Mouse (Mus musculus) midbrain, embryonic 10.5 days (tissue): ENCODE measurements at regions not wholly inside any gene's neighbourhood (a gene's known extent, or its start where the extent isn't known, plus 50 kb on each side); places are given as distances from the start of the nearest gene placed in this dataset.
"Not testable (repeated sequence)": the region's sequence is repeated elsewhere in the genome, so short reads cannot be mapped to it uniquely, and the experiment has no call there.

ENCODE experiments used
- DNase-seq: peaks from one replicate; pipeline ENCODE4 v3.0.0-alpha.2; 2017; ENCODE audit warnings: low spot score
- H3K27ac ChIP-seq: fragments of 300-500 bp; sonication (generic); replicated peaks from 2 replicates; pipeline ENCODE4 v1.5.1; 2016; ENCODE audit warnings: mild to moderate bottlenecking
- H3K27me3 ChIP-seq: fragments of 300-500 bp; sonication (generic); 2 replicates; pipeline ENCODE4 v1.6.1; 2016; ENCODE audit warnings: low read depth, mild to moderate bottlenecking; ENCODE audit not compliant: poor library complexity, severe bottlenecking
- H3K36me3 ChIP-seq: fragments of 300-500 bp; sonication (generic); 2 replicates; pipeline ENCODE4 v1.6.1; 2016; ENCODE audit warnings: mild to moderate bottlenecking, moderate library complexity
- H3K4me1 ChIP-seq: fragments of 300-500 bp; sonication (generic); 2 replicates; pipeline ENCODE4 v1.6.1; 2016
- H3K4me3 ChIP-seq: fragments of 300-500 bp; sonication (generic); 2 replicates; pipeline ENCODE4 v1.5.1; 2016; ENCODE audit warnings: mild to moderate bottlenecking, moderate library complexity
- H3K9me3 ChIP-seq: fragments of 300-500 bp; sonication (generic); replicated peaks from 2 replicates; pipeline ENCODE4 v1.6.1; 2016; ENCODE audit warnings: mild to moderate bottlenecking
- WGBS: fragments of 180-500 bp; shearing (Covaris S2); methylation state at CpG from one replicate; pipeline ENCODE4 v1.1.7; 2016; 5-methylcytosine and 5-hydroxymethylcytosine counted together

- no peak overlapping the region for H3K27ac ChIP-seq
- DNase-seq, result no peak
- WGBS, result 86% methylated on average over 10 of the region's 10 CpGs
- H3K27me3 ChIP-seq, result no peaks in the 10 kb centered on the region
- H3K9me3 ChIP-seq, result no peaks in the 10 kb centered on the region
- no peak overlapping the region for H3K4me3 ChIP-seq
- H3K4me1 ChIP-seq, result peaks cover 14% of the 10 kb centered on the region
- no peaks in the 10 kb centered on the region for H3K36me3 ChIP-seq
These were observed 122.8 kb downstream of the Gm5426 start for GRCm38 (mm10) chr10:96259242-96259641.

GRCm38 (mm10) chr10:96259648-96260047 is 123.2 kb downstream of the Gm5426 start:
- H3K27ac ChIP-seq, result no peak overlapping the region
- no peak for DNase-seq
- 93% methylated on average over 8 of the region's 8 CpGs for WGBS
- no peak overlapping the region for H3K4me3 ChIP-seq
- peaks cover 18% of the 10 kb centered on the region for H3K4me1 ChIP-seq
- no peaks in the 10 kb centered on the region for H3K9me3 ChIP-seq
- no peaks in the 10 kb centered on the region for H3K36me3 ChIP-seq
- no peaks in the 10 kb centered on the region for H3K27me3 ChIP-seq

GRCm38 (mm10) chr10:96263544-96263943 is 127.1 kb downstream of the Gm5426 start:
- Histone ChIP-seq H3K4me1 (peaks cover 32% of the 10 kb centered on the region), H3K36me3 (no peaks in the 10 kb centered on the region), H3K9me3 (no peaks in the 10 kb centered on the region), H3K4me3 (no peak overlapping the region), H3K27me3 (no peaks in the 10 kb centered on the region), H3K27ac (peak overlapping the region; percentile 46; the same call in 1 of the 2 replicates)
- no peak for DNase-seq
- WGBS, result 23% methylated on average over 7 of the region's 7 CpGs

GRCm38 (mm10) chr10:96264433-96264832 is 128.0 kb downstream of the Gm5426 start:
- no peaks in the 10 kb centered on the region for H3K36me3 ChIP-seq
- WGBS, result 49% methylated on average over 5 of the region's 5 CpGs
- peaks cover 32% of the 10 kb centered on the region for H3K4me1 ChIP-seq
- H3K4me3 ChIP-seq, result no peak overlapping the region
- H3K9me3 ChIP-seq, result no peaks in the 10 kb centered on the region
- H3K27ac ChIP-seq, result peak overlapping the region; percentile 46
- H3K27me3 ChIP-seq, result no peaks in the 10 kb centered on the region
- no peak for DNase-seq

GRCm38 (mm10) chr10:96264866-96265265 is 128.5 kb downstream of the Gm5426 start:
- H3K9me3 ChIP-seq, result no peaks in the 10 kb centered on the region
- no peaks in the 10 kb centered on the region for H3K36me3 ChIP-seq
- peaks cover 32% of the 10 kb centered on the region for H3K4me1 ChIP-seq
- H3K27me3 ChIP-seq, result no peaks in the 10 kb centered on the region
- H3K4me3 ChIP-seq, result no peak overlapping the region
- 80% methylated on average over 4 of the region's 4 CpGs for WGBS
- no peak for DNase-seq
- H3K27ac ChIP-seq, result peak overlapping the region; percentile 58; the same call in 1 of the 2 replicates

GRCm38 (mm10) chr10:96266100-96266735 is 129.8 kb downstream of the Gm5426 start:
- WGBS, result 82% methylated on average over 9 of the region's 9 CpGs
- DNase-seq, result no peak
- no peaks in the 10 kb centered on the region for H3K9me3 ChIP-seq
- H3K27ac ChIP-seq, result no peak overlapping the region
- no peaks in the 10 kb centered on the region for H3K36me3 ChIP-seq
- H3K4me3 ChIP-seq, result no peak overlapping the region
- peaks cover 32% of the 10 kb centered on the region for H3K4me1 ChIP-seq
- H3K27me3 ChIP-seq, result no peaks in the 10 kb centered on the region

GRCm38 (mm10) chr10:96267603-96268002 is 131.2 kb downstream of the Gm5426 start:
- no peak overlapping the region for H3K27ac ChIP-seq
- DNase-seq, result no peak
- no peaks in the 10 kb centered on the region for H3K36me3 ChIP-seq
- no peaks in the 10 kb centered on the region for H3K9me3 ChIP-seq
- H3K27me3 ChIP-seq, result no peaks in the 10 kb centered on the region
- no peak overlapping the region for H3K4me3 ChIP-seq
- WGBS, result 85% methylated on average over 4 of the region's 4 CpGs
- H3K4me1 ChIP-seq, result peaks cover 32% of the 10 kb centered on the region

- no peak for DNase-seq
- Histone ChIP-seq H3K4me3 (no peak overlapping the region), H3K36me3 (no peaks in the 10 kb centered on the region), H3K9me3 (no peaks in the 10 kb centered on the region), H3K27ac (no peak overlapping the region), H3K27me3 (no peaks in the 10 kb centered on the region), H3K4me1 (no peaks in the 10 kb centered on the region)
- WGBS, result 82% methylated on average over 7 of the region's 7 CpGs
These were observed 137.4 kb downstream of the Gm5426 start for GRCm38 (mm10) chr10:96273607-96274365.

GRCm38 (mm10) chr10:96280149-96280548 is 143.7 kb downstream of the Gm5426 start:
- 87% methylated on average over 6 of the region's 6 CpGs for WGBS
- Histone ChIP-seq H3K4me3 (no peak overlapping the region), H3K27me3 (no peaks in the 10 kb centered on the region), H3K36me3 (no peaks in the 10 kb centered on the region), H3K4me1 (no peaks in the 10 kb centered on the region), H3K27ac (no peak overlapping the region), H3K9me3 (no peaks in the 10 kb centered on the region)
- DNase-seq, result no peak

- no peak overlapping the region for H3K27ac ChIP-seq
- no peaks in the 10 kb centered on the region for H3K27me3 ChIP-seq
- no peak overlapping the region for H3K4me3 ChIP-seq
- no peaks in the 10 kb centered on the region for H3K4me1 ChIP-seq
- WGBS, result 85% methylated on average over 10 of the region's 10 CpGs
- H3K36me3 ChIP-seq, result no peaks in the 10 kb centered on the region
- H3K9me3 ChIP-seq, result no peaks in the 10 kb centered on the region
- DNase-seq, result no peak
These were observed 149.1 kb downstream of the Gm5426 start for GRCm38 (mm10) chr10:96285407-96286093.

- no peaks in the 10 kb centered on the region for H3K36me3 ChIP-seq
- no peak overlapping the region for H3K27ac ChIP-seq
- WGBS, result 87% methylated on average over 2 of the region's 2 CpGs
- no peak for DNase-seq
- no peak overlapping the region for H3K4me3 ChIP-seq
- no peaks in the 10 kb centered on the region for H3K27me3 ChIP-seq
- no peaks in the 10 kb centered on the region for H3K9me3 ChIP-seq
- H3K4me1 ChIP-seq, result no peaks in the 10 kb centered on the region
These were observed 149.7 kb downstream of the Gm5426 start for GRCm38 (mm10) chr10:96286094-96286485.

GRCm38 (mm10) chr10:96289005-96289404 is 152.6 kb downstream of the Gm5426 start:
- H3K27ac ChIP-seq, H3K4me3 ChIP-seq, DNase-seq, H3K36me3 ChIP-seq, H3K27me3 ChIP-seq, H3K9me3 ChIP-seq, H3K4me1 ChIP-seq: not testable (repeated sequence)

- Histone ChIP-seq H3K36me3 (no peaks in the 10 kb centered on the region), H3K9me3 (no peaks in the 10 kb centered on the region), H3K27ac (no peak overlapping the region), H3K4me1 (no peaks in the 10 kb centered on the region), H3K27me3 (no peaks in the 10 kb centered on the region), H3K4me3 (no peak overlapping the region)
- DNase-seq, result no peak
- 86% methylated on average over 7 of the region's 7 CpGs for WGBS
These were observed 157.2 kb downstream of the Gm5426 start for GRCm38 (mm10) chr10:96293622-96294021.
